Mouse (Mus musculus): ENCODE results near the gene Olfr826. TPM values are rescaled to one million over a fixed set of nuclear protein-coding genes. Genes with fewer than 3 reads are reported as not detected.

Gene Olfr826
- polyA plus RNA-seq, 1 experiment, result not detected

Other genes starting within 250 kb of the Olfr826 start
- not detected in 2 replicates for gene Olfr818, start 235.1 kb downstream of the Olfr826 start, polyA plus RNA-seq (2012; ENCODE audit: insufficient read depth, insufficient read length, missing spikeins)
- not detected in 2 replicates for gene Olfr819, start 216.9 kb downstream of the Olfr826 start, polyA plus RNA-seq (2012; ENCODE audit: insufficient read depth, insufficient read length, missing spikeins)
- gene Olfr247, start 208.0 kb downstream of the Olfr826 start, polyA plus RNA-seq (2012; ENCODE audit: insufficient read depth, insufficient read length, missing spikeins), result not detected in 2 replicates
- not detected in 2 replicates for gene Gm10310, start 199.1 kb downstream of the Olfr826 start, polyA plus RNA-seq (2012; ENCODE audit: insufficient read depth, insufficient read length, missing spikeins)
- not detected in 2 replicates for gene Olfr820, start 171.6 kb downstream of the Olfr826 start, polyA plus RNA-seq (2012; ENCODE audit: insufficient read depth, insufficient read length, missing spikeins)
- 0.41 TPM in 1 of 2 replicates, not detected in the other for gene Olfr821, start 153.8 kb downstream of the Olfr826 start, polyA plus RNA-seq (2012; ENCODE audit: insufficient read depth, insufficient read length, missing spikeins)
- gene Olfr822, start 113.0 kb downstream of the Olfr826 start, polyA plus RNA-seq (2012; ENCODE audit: insufficient read depth, insufficient read length, missing spikeins), result not detected in 2 replicates
- gene Olfr823, start 68.8 kb downstream of the Olfr826 start, polyA plus RNA-seq (2012; ENCODE audit: insufficient read depth, insufficient read length, missing spikeins), result not detected in 2 replicates
- not detected in 2 replicates for gene Olfr824, start 54.2 kb downstream of the Olfr826 start, polyA plus RNA-seq (2012; ENCODE audit: insufficient read depth, insufficient read length, missing spikeins)
- not detected in 2 replicates for gene Olfr825, start 17.4 kb downstream of the Olfr826 start, polyA plus RNA-seq (2012; ENCODE audit: insufficient read depth, insufficient read length, missing spikeins)
- gene Olfr827, start 30.2 kb upstream of the Olfr826 start, polyA plus RNA-seq (2012; ENCODE audit: insufficient read depth, insufficient read length, missing spikeins), result not detected in 2 replicates
- gene Neurod4, start 96.1 kb upstream of the Olfr826 start, polyA plus RNA-seq (2012; ENCODE audit: insufficient read depth, insufficient read length, missing spikeins), result not detected in 2 replicates
- gene Tespa1, start 138.7 kb upstream of the Olfr826 start, polyA plus RNA-seq (2012; ENCODE audit: insufficient read depth, insufficient read length, missing spikeins), result not detected in 2 replicates
- 0.09 TPM in 1 of 2 replicates, not detected in the other for gene Vmn2r84, start 210.1 kb upstream of the Olfr826 start, polyA plus RNA-seq (2012; ENCODE audit: insufficient read depth, insufficient read length, missing spikeins)
- gene Vmn2r85, start 245.5 kb upstream of the Olfr826 start, polyA plus RNA-seq (2012; ENCODE audit: insufficient read depth, insufficient read length, missing spikeins), result not detected in 2 replicates